9 mouse cellular contexts compared by ENCODE assay signal in genomic region chr3:51396219-51397068, GRCm38 (mm10). TPM values are rescaled to one million over a fixed set of nuclear protein-coding genes. Genes with fewer than 3 reads are reported as not detected.
DNase-seq lines count a peak whose midpoint lies in the region; TF ChIP-seq lines count a peak whose summit lies in the region.
"Had no signal": no experiment of that assay in that cellular context is flagged by ENCODE, and none has a peak within 500 bp of the region (broad histone marks: within the 10 kb centered on the region; RNA-seq: fewer than 3 reads in every experiment).

Gene Mgarp, minus strand, starts transcription at chr3:51396738.

- H3K27me3 ChIP-seq in spleen, adult 2 months (ENCODE audit: control insufficient read depth, insufficient read depth, low read length) = no peaks in the 10 kb centered on the region

- TF ChIP-seq CTCF in spleen, adult 2 months (IDR thresholded peaks at IDR 0.05; ENCODE audit: extremely low read depth, insufficient read depth, insufficient read length, insufficient replicate concordance) = no peak

- H3K27ac ChIP-seq in spleen, adult 2 months (ENCODE audit: insufficient read depth, low read length) = no peak within 1 kb of the TSS

- DNase-seq in ES-CJ7 (ENCODE audit: low read depth, low spot score) = peak; percentile 84
- DNase-seq in adrenal gland, postnatal 25 days = peak; percentile 91
- peak; percentile 46 for DNase-seq in fibroblast of lung, adult 2 months (ENCODE audit: low read depth)
- peak; percentile 71 to 76 for DNase-seq in heart, postnatal 10 days
- DNase-seq in kidney, postnatal 4 days = peak; percentile 83 to 86
- DNase-seq in mesoderm, embryonic 11.5 days (ENCODE audit: low read depth, low spot score) = peak; percentile 85
- peak in 1 of 2 experiments; percentile 34 for DNase-seq in spleen, adult 2 months (ENCODE audit: low read depth in 1 of 2, low spot score in 2 of 2)
- no peak for DNase-seq in layer of hippocampus, adult 8-10 months (ENCODE audit: low spot score in 2 of 2)

- 7% methylated on average over 41 of the region's 41 CpGs for WGBS in spleen, adult 2 months

- H3K36me3 ChIP-seq in spleen, adult 2 months (ENCODE audit: control insufficient read depth, insufficient read depth, low read length) = no peaks in the 10 kb centered on the region

- peaks cover 3% of the 10 kb centered on the region for H3K4me1 ChIP-seq in spleen, adult 2 months (ENCODE audit: control insufficient read depth, insufficient read depth, insufficient read length)

- TF ChIP-seq POLR2A in spleen, adult 2 months (IDR thresholded peaks at IDR 0.05; ENCODE audit: low read depth, low read length) = no peak

- peak within 1 kb of the TSS; percentile 62 for H3K4me3 ChIP-seq in spleen, adult 2 months (ENCODE audit: extremely low read depth, insufficient read depth, insufficient read length)

- intact Hi-C loops in heart, postnatal 10 days (cut with DNase I) = loop anchor here (2.0 kb wide), 1 partner anchor 18 kb away; no protein-coding TSS in a partner anchor

RNA-seq across cellular contexts. Expression of gene Mgarp, which starts in this region (rescaled TPM):
- total RNA-seq in adrenal gland, postnatal 25 days (2021) = 637 and 688 TPM in 2 replicates
- total RNA-seq in heart, postnatal 10 days (2021) = under 1 TPM; 0.42 to 0.48 TPM
- polyA plus RNA-seq in spleen, adult 2 months (2012; rRNA removed) = 0.36 TPM in 2 replicates
- under 1 TPM in 3 of 4 experiments, not detected in 1; 0.27 to 0.72 (median 0.55) TPM for total RNA-seq in layer of hippocampus, adult 8-10 months (2022)
- total RNA-seq: layer of hippocampus, adult 18-20 months had no signal

Comparison
In these comparisons a context has a peak if more than half of its experiments do, and no peak if none do; other contexts are left out.
1. RNA of gene Mgarp (total RNA-seq): 637 to 688 TPM in adrenal gland, postnatal 25 days; 0.27 to 0.72 TPM in layer of hippocampus, adult 8-10 months and 0.42 to 0.48 TPM in heart, postnatal 10 days; every median in the first group is over 100 times any median in the second.
2. Peak in DNase-seq in heart, postnatal 10 days; RNA of the gene not detected or under 1 TPM.
3. DNase-seq: peak in ES-CJ7 (single experiment), adrenal gland, postnatal 25 days (single experiment), fibroblast of lung, adult 2 months (single experiment), kidney, postnatal 4 days (2 of 2) and mesoderm, embryonic 11.5 days (single experiment); none in layer of hippocampus, adult 8-10 months (0 of 2).